Mouse (Mus musculus) urinary bladder, postnatal 10 days (tissue): Measurements from ENCODE around the gene Tmem184b.
A peak's percentile ranks its signal among the peaks of the same experiment; 100 is the strongest.

ENCODE experiments used
- DNase-seq: peaks from one replicate; pipeline ENCODE4 v3.0.0; 2022; ENCODE audit warnings: low spot score

Gene Tmem184b

GRCm38 (mm10) chr15:79342641-79343337 lies 60.6 kb downstream of the Tmem184b start:
- no peak for DNase-seq

- no peak for DNase-seq
Measured at GRCm38 (mm10) chr15:79338978-79339377, 64.4 kb downstream of the Tmem184b start.

- DNase-seq: no peak
Measured at GRCm38 (mm10) chr15:79335061-79335655, 68.2 kb downstream of the Tmem184b start.

- no peak for DNase-seq
Measured at GRCm38 (mm10) chr15:79333409-79333808, 70.0 kb downstream of the Tmem184b start.

GRCm38 (mm10) chr15:79330521-79330920 lies 72.8 kb downstream of the Tmem184b start:
- DNase-seq: no peak

GRCm38 (mm10) chr15:79329979-79330363 lies 73.4 kb downstream of the Tmem184b start:
- DNase-seq: no peak

- no peak for DNase-seq
Measured at GRCm38 (mm10) chr15:79329346-79329978, 73.9 kb downstream of the Tmem184b start.

- DNase-seq: no peak
Measured at GRCm38 (mm10) chr15:79328939-79329275, 74.5 kb downstream of the Tmem184b start.

GRCm38 (mm10) chr15:79328058-79328938 lies 75.1 kb downstream of the Tmem184b start, which contains the start of gene Pla2g6:
Gene Pla2g6, minus strand, starts transcription at chr15:79328390.
- peak; percentile 95 for DNase-seq

GRCm38 (mm10) chr15:79326971-79327961 lies 76.1 kb downstream of the Tmem184b start:
- no peak for DNase-seq

GRCm38 (mm10) chr15:79326264-79326663 lies 77.1 kb downstream of the Tmem184b start:
- no peak for DNase-seq

GRCm38 (mm10) chr15:79325742-79326141 lies 77.6 kb downstream of the Tmem184b start:
- no peak for DNase-seq

GRCm38 (mm10) chr15:79324373-79324772 lies 79.0 kb downstream of the Tmem184b start:
- no peak for DNase-seq

GRCm38 (mm10) chr15:79323791-79324155 lies 79.6 kb downstream of the Tmem184b start:
- no peak for DNase-seq

GRCm38 (mm10) chr15:79322991-79323790 lies 80.2 kb downstream of the Tmem184b start:
- no peak for DNase-seq

GRCm38 (mm10) chr15:79322281-79322990 lies 80.9 kb downstream of the Tmem184b start:
- no peak for DNase-seq

- no peak for DNase-seq
Measured at GRCm38 (mm10) chr15:79321733-79322190, 81.6 kb downstream of the Tmem184b start.

- no peak for DNase-seq
Measured at GRCm38 (mm10) chr15:79313848-79314369, 89.5 kb downstream of the Tmem184b start.
